Mouse (Mus musculus) heart, postnatal 14 days (tissue): ENCODE measurements around the gene Myom1. TPM values are rescaled to one million over a fixed set of nuclear protein-coding genes. Genes with fewer than 3 reads are reported as not detected.
A peak's percentile ranks its signal among the peaks of the same experiment; 100 is the strongest.

Experiments used
- DNase-seq, 2 experiments: peaks; one replicate each; pipeline ENCODE4 v3.0.0; 2021 to 2022
- intact Hi-C: fragments of 180-260 bp; cut with DNase I; formaldehyde crosslinking; loops from one replicate; pipeline ENCODE4 v1.15.1; 2025
- total RNA-seq, 2 experiments: library from RNA; stranded (reverse); gene quantifications; 2 replicates each; pipeline ENCODE4 v1.2.3; 2021

Gene Myom1
- total RNA-seq, 2 experiments from 2014 or later, result 1,141 to 1,154 TPM

DNA sequence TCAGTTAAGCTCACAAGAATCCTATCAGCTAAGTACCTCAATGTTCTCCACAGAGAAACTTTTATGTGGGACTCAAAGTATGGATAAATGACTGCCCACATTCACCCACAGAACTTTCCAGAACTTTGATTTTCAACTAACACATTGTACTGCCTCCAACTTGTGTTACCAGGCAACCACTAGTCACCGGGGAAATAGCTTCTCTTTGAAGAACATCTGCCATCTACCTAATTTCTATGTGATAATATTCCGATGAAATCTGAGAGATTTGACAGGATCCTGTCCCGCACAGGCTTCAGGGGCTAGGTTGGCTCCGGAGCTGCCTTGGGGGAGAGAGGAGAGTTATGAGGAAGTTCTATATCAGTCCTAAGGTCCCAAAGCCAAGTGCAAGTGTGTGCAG, 44.4 kb downstream of the Myom1 start:
- DNase-seq, result no peak
- intact Hi-C loops, result no loop called here

DNA sequence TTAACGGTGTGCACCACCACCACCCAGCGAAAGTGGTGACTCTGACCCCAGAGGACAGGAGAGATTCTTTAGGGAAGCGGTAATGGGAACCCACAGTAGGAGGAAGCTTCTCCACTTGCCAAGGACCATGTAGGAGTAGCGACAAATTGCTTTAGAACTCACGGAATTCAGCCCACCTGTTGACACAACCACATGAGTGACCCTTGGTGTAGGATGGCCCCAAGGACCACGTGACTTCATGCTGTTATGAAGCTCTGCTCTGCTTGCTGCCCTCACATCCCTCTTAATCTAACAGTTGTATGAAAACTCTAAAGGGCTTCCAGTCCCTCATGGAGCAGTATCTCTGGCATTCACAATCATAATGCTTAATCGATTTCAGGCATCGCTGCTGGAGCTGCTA, 46.9 kb downstream of the Myom1 start:
- intact Hi-C loops, result no loop called here
- DNase-seq, result no peak

DNA sequence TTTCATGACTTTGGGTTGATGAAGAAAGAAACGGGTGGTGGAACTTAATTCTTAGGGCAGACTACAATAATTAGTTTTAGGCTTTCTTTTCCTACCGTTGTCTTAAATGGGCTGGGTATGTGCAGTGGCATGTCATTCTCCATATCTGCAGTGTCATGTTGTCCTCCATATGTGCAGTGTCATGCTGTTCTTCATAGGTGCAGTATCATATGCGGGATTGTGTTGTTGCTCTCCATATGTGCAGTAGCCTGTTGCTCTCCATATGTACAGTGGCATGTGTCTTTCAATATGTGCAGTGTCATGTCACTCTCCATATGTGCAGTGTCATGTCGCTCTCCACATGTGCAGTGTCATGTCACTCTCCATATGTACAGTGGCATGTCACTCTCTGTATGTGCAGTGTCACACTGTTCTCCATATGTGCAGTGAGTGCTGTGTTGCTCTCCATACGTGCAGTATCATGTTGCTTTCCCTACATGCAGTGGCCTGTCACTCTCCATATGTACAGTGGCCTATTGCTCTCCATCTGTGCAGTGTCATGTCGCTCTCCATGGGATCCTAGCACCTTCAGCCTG, 50.8 kb downstream of the Myom1 start:
- intact Hi-C loops, result no loop called here

DNA sequence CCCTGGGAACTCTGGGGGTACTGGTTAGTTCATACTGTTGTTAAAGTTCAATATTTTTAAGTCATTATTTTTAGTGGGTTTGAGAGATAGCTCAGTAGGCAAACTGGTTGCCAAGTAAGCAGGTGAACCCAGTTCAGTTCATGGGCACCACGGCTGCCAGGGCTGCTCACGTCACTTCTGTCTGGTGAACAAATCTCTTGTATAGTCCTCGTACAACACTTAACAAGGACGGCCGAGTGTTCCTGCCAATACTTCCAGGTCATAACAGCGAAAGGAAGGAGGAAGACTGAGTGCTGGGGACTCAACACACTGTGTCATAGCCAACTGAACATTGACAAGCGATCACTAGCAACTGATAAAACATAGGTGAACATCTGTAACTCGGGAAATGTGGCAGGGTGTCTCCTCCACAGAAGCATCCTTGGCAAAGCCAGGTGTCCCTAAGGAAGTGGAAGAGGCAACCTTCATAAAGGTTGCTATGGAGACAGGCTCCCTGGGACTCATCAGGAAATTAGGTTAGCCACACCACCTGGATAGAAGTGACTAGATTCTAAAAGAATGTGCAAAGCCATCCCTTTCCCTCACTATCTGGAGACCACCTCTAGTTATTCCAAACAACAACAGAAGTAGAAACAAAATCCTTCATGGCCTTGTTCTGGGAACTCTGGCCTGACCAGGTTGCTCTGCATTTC, 52.9 kb downstream of the Myom1 start:
- no peak for DNase-seq
- intact Hi-C loops, result no loop called here

More for the DNA sequence above, 50.8 kb downstream of the Myom1 start:
- no peak for DNase-seq

DNA sequence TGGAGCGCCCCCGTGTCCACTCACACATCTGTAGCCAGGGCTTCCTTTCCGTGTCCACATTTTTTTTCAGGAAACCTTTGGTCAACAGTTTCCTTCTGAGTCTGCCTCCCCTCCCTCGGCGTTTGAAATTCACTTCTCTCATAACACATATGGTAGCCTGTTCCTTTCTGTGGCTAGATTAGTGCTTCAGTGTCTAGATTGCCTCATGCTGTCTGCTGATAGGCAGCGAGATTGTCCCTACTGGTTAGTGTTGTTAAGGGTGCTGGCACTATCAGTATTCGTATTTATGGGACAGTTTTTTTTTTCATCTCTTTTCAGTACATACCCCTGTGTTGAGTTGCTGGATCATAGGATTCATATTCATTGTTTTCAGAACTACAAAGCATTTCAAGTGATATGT, 54.0 kb downstream of the Myom1 start:
- intact Hi-C loops, result no loop called here
- no peak for DNase-seq

DNA sequence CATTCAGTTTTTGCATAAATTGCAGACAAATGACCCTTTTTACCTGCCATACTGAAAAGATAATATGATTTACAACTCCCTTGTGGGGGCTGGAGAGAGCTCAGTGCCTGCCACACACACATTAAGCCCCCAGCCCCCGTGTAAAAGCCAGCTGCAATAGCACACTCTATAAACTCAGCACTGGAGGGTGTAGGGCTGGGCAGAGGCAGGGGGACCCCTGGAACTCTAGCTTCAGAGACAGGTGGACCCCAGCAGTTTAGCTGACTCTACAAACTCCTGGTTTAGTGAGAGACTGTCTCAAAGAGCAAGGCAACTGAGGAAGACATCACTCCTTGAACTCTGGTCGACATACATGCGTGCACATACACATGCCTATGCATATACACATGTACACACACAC, 55.3 kb downstream of the Myom1 start:
- DNase-seq, result no peak
- intact Hi-C loops, result no loop called here

DNA sequence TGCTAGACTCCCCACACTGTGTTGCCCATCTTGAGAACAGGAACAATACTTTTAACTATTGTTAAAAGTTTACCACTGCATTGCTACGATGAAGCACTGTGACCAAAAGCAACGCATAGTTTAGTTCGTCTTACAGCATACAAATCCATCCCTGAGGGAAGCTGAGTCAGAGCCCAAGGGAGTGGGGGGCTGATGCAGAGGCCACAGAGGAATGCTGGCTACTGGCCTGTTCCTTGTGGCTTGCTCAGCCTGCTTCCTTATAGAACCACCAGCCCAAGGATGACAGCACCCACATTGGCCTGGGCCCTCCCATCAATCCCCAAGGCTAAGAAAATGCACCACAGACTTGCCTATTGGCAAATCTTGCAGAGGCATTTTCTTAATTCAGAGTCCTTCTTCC, 56.8 kb downstream of the Myom1 start:
- no peak for DNase-seq
- intact Hi-C loops, result no loop called here

DNA sequence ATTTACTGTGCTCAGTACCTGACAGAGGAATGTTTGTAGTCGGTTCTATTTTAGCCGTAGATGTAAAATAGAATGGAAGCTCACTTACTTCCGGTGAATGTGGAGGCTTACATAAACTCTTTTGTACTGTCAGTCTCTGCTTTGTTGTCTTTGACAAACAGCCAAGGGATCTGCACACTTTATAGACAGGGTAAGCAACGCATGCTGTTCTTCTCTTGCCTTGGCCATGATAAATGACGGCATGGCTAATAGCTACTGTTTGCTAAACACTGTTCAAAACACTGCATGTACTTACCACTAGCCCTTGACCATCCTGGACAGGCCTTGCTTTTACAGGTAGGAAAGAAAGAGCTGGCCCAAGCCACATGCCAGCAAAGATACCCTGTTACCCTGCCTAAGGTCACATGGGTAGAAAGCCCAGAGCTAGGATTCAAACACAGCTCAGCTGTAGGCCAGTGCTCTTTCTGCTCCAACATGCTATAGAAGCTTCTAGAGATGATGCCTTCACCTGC, 59.7 kb downstream of the Myom1 start:
- no peak for DNase-seq
- intact Hi-C loops, result loop anchor here (5.0 kb wide), 1 partner anchor 80 kb away; no protein-coding TSS in a partner anchor

DNA sequence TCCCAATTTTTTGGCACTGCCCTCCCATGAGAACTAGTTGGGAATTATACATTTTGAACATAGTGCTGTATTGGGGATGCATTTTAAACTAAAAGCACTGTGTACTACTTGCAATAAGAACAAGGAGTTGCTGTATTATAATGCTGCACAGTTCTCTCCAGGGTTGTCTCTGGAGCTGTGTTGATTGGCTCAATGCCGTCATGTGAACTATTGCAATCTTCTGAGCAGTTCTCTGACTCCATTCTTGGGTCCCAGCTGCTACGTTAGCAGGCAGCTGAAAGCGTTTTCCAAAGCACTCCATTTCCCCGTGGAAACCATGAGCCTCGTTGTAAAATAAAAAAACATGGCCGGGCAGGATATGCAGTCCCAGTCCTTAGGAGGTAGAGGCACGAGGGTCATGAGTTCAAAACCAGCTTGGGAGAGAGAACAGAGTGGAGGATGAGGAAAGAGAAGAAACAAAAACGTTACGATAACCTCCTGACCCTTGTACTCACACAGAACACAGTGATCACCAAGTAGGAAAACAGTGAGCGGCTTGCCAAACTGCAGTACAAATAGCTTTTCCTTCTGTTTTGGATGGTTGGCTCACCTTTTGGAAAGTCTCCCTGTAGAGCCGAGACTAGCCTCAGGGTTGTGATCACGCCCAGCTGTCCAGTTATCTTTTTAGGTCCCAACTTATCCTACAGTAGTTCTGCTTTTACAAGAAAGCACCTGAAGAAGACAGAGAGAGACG, 60.6 kb downstream of the Myom1 start:
- intact Hi-C loops, result loop anchor here (5.0 kb wide), 1 partner anchor 81 kb away; no protein-coding TSS in a partner anchor
- DNase-seq, result no peak

DNA sequence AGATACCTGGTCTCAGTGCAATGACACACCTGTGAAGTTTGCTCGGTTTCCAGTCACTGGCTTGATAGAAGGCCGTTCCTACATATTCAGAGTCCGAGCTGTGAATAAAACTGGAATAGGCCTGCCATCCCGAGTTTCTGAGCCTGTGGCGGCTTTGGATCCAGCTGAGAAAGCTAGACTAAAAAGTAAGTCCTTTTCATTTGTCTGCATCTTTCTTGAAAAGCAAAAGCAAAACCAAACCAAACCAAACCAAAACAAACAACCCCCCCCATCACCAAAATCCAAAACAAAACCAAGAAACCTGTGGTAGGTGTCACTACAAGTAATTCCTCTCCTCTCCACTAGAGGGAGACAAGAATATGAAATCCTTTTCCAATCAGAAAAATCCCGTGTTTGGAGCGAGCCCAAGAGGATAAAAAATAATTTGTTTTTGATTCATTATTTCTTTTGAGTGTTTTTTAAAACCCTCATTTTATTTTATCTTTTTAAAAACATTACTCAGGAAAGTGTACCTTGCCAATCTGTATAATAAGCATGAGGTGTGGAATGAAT, 62.1 kb downstream of the Myom1 start:
- DNase-seq, result peak in 1 of 2 experiments; percentile 18
- intact Hi-C loops, result loop anchor here (1.0 to 5.0 kb wide), 2 partner anchors 82 to 132 kb away; no protein-coding TSS in a partner anchor

DNA sequence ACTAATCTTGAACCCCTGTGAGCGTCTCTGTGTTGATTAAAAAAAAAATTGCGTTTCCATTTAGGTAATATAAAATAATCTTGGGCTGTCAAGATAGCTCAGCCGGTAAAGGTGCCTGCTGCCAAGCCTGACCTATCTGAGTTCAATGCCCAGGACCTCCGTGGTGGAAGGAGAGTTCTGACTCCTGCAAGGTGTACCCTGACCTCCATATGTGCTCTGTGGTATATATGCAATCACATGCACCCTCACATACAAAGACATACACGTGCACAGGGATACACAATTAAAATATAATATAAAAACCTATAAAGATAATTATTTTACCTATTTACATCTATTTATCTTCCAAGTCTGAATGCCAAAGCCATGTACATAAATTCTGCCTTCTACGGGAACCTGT, 62.7 kb downstream of the Myom1 start:
- no peak for DNase-seq
- intact Hi-C loops, result no loop called here

DNA sequence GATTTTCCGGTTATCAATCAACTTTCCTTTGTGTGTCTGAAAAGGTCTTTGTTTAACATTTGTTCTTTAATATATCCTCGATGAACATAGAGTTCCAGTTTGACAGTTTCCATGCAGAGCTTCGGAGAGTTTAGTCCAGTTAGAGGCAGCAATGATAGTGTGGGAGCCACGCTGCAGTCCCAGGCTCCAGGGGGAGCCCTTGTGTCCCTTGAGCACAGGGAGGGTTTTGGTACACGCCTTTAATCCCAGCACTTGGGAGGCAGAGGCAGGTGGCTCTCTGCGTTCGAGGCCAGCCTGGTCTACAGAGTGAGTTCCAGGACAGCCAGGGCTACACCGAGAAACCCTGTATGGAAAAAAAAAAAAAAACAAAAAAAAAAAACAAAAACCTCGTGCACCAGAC, 66.7 kb downstream of the Myom1 start:
- intact Hi-C loops, result no loop called here
- DNase-seq, result no peak

DNA sequence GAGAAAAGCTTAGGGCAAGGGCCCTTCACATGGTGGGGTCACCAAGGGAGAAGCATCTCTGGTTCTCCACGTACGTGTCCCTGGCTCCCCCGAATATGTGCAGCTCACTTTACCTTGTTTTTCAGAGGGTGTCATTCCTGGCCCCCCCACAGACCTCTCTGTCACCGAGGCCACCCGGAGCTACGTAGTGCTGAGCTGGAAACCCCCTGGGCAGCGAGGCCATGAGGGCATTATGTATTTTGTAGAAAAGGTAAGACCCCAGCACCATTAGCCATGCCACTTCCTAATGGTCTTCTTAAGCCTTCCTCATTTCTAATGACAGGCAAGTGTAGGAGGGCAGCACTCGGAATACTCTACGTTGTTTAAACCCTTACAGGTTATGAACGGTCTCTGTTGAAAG, 69.5 kb downstream of the Myom1 start:
- DNase-seq, result no peak
- intact Hi-C loops, result no loop called here

DNA sequence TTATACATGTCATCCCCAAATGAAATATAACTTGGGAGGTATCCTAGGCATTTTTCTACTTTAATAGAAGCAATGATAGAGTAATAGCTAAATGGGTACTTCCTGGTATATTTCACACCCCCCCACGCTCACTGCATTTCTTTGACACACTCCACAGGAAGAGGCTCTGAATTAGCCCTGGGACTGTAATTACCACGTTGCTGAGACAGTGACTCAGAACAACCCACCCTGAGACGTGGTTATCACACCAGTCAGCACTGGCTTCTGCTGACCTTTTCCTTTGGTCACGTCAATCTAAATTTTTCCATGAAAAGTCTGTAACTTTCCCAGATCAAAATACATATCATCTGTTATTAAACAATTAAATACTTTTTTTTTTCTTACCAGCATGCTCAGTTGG, 72.0 kb downstream of the Myom1 start:
- DNase-seq, result no peak
- intact Hi-C loops, result no loop called here

DNA sequence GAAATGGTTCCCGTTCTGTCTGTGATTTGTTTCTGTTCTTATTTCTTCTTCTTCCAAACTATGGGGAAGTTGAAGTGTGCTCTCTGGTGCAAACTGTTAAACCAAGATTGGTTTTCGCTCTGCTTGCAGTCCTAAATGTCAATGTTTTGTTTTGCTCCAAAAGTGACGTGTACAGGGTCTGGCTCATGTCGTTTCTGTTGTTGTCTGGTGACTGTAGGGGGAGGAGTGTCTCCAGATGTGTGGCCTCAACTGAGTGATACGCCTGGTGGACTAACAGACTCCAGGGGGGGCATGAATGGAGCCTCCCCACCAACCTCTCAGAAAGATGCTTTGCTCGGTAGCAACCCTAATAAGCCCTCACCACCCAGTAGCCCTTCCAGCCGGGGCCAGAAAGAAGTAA, 79.6 kb downstream of the Myom1 start:
- DNase-seq, result no peak
- intact Hi-C loops, result no loop called here

DNA sequence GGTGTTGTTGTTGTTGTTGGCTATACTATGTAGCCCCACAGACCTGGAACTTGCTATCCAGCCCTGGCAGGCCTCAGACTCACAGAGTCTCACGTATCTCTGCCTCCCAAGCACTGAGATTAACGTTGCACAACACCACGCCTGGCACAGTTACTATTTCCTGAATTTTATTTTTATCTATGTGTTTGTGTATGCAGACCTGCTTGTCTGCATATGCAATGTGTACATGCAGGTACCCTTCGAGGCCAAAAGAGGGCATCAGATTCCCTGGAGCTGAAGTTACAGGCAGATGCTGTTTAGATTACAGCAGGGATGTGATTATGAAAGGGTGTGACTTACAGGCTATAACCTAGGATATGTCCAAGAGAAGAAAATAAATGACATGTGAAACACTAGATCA, 84.5 kb downstream of the Myom1 start:
- intact Hi-C loops, result no loop called here
- no peak for DNase-seq

DNA sequence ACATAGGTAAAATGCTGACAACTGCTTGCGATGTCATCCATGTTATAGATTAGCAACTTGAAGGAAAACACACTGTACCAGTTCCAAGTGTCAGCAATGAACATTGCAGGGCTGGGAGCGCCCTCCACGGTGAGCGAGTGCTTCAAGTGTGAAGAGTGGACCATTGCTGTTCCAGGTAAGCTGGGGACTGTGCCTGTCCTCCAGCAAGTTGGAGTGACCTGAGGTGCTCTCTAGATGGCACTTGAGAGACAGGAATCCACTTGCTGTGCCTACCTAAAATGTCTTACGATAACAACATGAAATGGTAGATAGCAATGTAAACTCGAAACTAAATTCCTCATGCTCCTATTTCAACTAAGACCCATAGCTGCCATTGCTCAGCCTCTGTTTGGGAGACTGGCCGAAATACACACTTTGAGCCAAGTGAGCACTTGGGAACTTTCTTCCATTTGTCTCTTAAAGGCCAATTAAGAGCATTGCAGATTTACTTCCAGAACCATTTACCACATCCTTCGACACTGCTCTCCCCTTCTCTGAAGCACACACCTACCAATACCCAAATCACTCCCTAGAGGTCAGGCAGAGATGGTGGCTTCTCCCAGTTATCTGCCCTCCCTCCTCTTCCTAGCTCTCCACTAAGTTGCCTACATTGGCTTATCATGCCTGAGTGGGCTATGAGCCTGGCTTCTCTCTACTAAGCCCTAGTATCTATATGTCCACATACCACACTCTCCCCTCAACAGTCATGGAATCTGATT, 85.1 kb downstream of the Myom1 start:
- intact Hi-C loops, result no loop called here
- DNase-seq, result no peak

DNA sequence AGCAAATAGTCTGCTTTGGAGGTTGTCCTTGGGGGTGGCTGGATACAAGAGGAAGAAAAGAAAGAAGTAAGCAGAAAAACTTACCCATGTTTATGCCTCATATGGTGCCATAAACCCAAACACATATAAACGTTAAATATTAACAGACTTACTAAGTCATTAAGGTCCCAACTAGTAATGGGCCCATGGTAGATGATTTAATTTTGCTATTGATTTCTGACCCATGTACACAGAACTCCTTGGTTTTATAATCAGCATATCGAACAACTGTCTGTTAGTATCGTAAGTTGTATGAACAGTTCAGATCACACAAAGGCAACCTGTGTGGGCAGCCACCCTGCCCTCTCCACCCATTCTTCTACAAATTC, 85.7 kb downstream of the Myom1 start:
- intact Hi-C loops, result no loop called here
- DNase-seq, result no peak

DNA sequence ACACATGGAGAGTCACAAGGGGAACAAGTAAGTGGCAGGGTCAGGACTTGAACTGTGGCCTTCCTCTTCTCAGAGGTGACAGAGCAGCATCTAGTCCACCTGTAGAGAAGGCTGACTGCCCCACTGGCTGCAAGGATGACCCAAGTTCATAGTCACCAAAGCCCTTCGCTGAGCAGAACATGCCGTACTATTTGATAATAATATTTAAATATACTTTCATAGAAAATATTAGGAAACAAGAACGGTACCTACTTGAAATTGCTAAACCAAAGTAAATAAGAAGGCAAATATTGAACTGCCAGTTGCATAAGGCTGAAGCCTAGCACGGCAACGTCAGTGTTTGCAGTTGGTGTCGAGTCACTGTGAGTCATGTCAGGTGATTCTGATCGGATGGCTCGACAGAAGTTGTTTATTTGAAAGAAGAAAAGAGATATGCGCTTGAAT, 86.6 kb downstream of the Myom1 start:
- no peak for DNase-seq
- intact Hi-C loops, result no loop called here

DNA sequence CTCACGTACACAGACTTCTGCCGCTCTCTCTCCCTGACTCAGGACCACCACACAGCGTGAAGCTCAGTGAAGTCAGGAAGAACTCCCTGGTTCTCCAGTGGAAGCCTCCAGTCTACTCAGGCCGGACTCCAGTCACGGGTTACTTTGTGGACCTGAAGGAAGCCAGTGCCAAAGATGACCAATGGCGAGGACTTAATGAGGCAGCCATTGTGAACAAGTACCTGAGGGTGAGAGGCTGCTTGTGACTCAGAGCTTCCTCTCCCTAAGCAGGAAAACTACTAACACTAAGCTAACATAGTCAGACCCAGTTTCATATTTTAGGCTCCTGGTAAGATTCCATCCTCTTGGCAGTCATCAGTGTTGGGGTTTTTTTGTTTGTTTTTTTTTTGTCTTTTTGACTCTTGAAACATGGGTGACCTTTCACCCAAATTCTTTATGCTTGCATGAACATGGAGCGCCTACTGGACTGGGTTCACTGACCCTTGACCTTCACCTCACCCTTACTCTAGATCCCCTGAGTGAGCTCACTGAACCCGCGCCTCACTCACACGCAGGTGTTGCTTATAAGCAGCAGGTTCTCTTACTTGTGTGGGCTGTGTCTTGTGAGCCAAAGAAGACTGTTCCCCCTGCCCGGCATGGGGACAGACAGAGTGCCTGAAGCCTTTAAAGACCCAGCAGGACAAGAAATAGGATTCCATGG, 87.5 kb downstream of the Myom1 start:
- intact Hi-C loops, result loop anchor here (5.0 kb wide), 1 partner anchor 107 kb away; no protein-coding TSS in a partner anchor
- DNase-seq, result no peak
